Mouse (Mus musculus): ENCODE measurements at regions not wholly inside any gene's neighbourhood (a gene's known extent, or its start where the extent isn't known, plus 50 kb on each side); places are given as distances from the start of the nearest gene placed in this dataset.

GRCm38 (mm10) chr17:58672291-58672690 lies 318.9 kb downstream of the Pdzph1 start:
- no peak for TF ChIP-seq CTCF (IDR thresholded peaks at IDR 0.05; ENCODE audit: borderline replicate concordance, insufficient read depth, low read depth, low read length)
- no peak for TF ChIP-seq POLR2A (IDR thresholded peaks at IDR 0.05; ENCODE audit: borderline replicate concordance, insufficient read depth, low read length)
